Comparison of ENCODE assay signal across 9 mouse cellular contexts in the genomic region with DNA sequence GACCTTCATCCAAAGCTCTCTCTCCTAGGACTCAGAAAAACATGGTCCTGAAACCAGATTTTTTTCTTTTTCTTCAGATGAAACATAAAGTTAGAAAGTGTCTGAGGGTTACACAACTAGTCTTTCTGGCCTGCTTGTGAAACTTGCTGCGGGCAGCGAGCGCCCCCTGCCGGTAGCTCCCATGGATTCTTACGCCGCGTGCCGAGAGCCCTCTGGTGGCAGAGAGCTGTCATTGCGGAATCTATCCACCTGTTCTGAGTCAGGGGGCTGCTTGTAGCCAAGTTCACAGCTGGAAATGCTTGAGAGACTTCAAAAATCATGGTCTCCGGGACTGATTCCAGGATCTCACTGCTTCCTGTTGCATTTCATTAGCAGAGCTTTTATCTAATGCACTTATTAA.
DNase-seq lines count a peak whose midpoint lies in the region; ATAC-seq and TF ChIP-seq lines count a peak whose summit lies in the region.
"Had no signal": no experiment of that assay in that cellular context is flagged by ENCODE, and none has a peak within 500 bp of the region (broad histone marks: within the 10 kb centered on the region; RNA-seq: fewer than 3 reads in every experiment).

No protein-coding gene starts in this region.

- no peaks in the 10 kb centered on the region for H3K4me1 ChIP-seq in midbrain, embryonic 14.5 days (ENCODE audit: control insufficient read depth, insufficient read depth, low read length)
- peaks cover 4% of the 10 kb centered on the region; the same call in 1 of the 2 replicates for H3K4me1 ChIP-seq in midbrain, embryonic 13.5 days (replicated peaks)

- no peak for ATAC-seq in midbrain, embryonic 14.5 days (ENCODE audit: low FRiP score, low TSS enrichment)
- no peak for ATAC-seq in midbrain, embryonic 13.5 days

- no peaks in the 10 kb centered on the region for H3K27me3 ChIP-seq in midbrain, embryonic 14.5 days (ENCODE audit: control insufficient read depth, insufficient read depth, low read length)
- H3K27me3 ChIP-seq in midbrain, embryonic 13.5 days: no peaks in the 10 kb centered on the region
- H3K27me3 ChIP-seq: embryonic facial prominence, embryonic 13.5 days had no signal

- no peak overlapping the region for H3K4me3 ChIP-seq in midbrain, embryonic 14.5 days (replicated peaks; ENCODE audit: low read depth, low read length)
- H3K4me3 ChIP-seq in midbrain, embryonic 13.5 days (replicated peaks): no peak overlapping the region
- no peak overlapping the region for H3K4me3 ChIP-seq in gastrocnemius, adult 2 months
- H3K4me3 ChIP-seq: embryonic facial prominence, embryonic 13.5 days had no signal

- intact Hi-C loops in gastrocnemius, adult 2 months (cut with DNase I): loop anchor here (10.0 kb wide), 1 partner anchor 449 kb away; no protein-coding TSS in a partner anchor
- intact Hi-C loops in left cerebral cortex, postnatal 4 days (cut with DNase I): loop anchor here (2.0 to 10.0 kb wide), 3 partner anchors 409 to 579 kb away; no protein-coding TSS in a partner anchor

- DNase-seq in midbrain, embryonic 14.5 days: peak; percentile 95
- peak; percentile 96 for DNase-seq in cerebellum, postnatal 14 days
- peak; percentile 89 for DNase-seq in gastrocnemius, adult 2 months
- DNase-seq in kidney, adult 18-20 months: peak; percentile 85
- DNase-seq in left cerebral cortex, postnatal 4 days: peak; percentile 91
- DNase-seq in ovary, adult 18-20 months (ENCODE audit: low spot score): peak; percentile 29
- peak; percentile 77 for DNase-seq in thymus, postnatal 0 days (ENCODE audit: low spot score)

- H3K27ac ChIP-seq in midbrain, embryonic 14.5 days (replicated peaks; ENCODE audit: low read depth, low read length): no peak overlapping the region
- no peak overlapping the region for H3K27ac ChIP-seq in midbrain, embryonic 13.5 days
- no peak overlapping the region for H3K27ac ChIP-seq in gastrocnemius, adult 2 months
- H3K27ac ChIP-seq: embryonic facial prominence, embryonic 13.5 days had no signal

- no peak overlapping the region for H3K9ac ChIP-seq in midbrain, embryonic 14.5 days (replicated peaks; ENCODE audit: low read length)
- H3K9ac ChIP-seq in midbrain, embryonic 13.5 days (replicated peaks): no peak overlapping the region
- H3K9ac ChIP-seq: embryonic facial prominence, embryonic 13.5 days had no signal

- 1% methylated on average over 10 of the region's 10 CpGs for WGBS in midbrain, embryonic 14.5 days
- 1% methylated on average over 10 of the region's 10 CpGs for WGBS in midbrain, embryonic 13.5 days

- TF ChIP-seq CTCF in gastrocnemius, adult 2 months (IDR thresholded peaks at IDR 0.05): no peak

- no peak overlapping the region for H3K4me2 ChIP-seq in midbrain, embryonic 14.5 days (ENCODE audit: low read length)
- H3K4me2 ChIP-seq in midbrain, embryonic 13.5 days (replicated peaks): no peak overlapping the region
- H3K4me2 ChIP-seq: embryonic facial prominence, embryonic 13.5 days had no signal

- H3K36me3 ChIP-seq in midbrain, embryonic 14.5 days (ENCODE audit: control insufficient read depth, insufficient read depth, low read length): no peaks in the 10 kb centered on the region
- H3K36me3 ChIP-seq in midbrain, embryonic 13.5 days: no peaks in the 10 kb centered on the region
- H3K36me3 ChIP-seq: embryonic facial prominence, embryonic 13.5 days had no signal

- no peaks in the 10 kb centered on the region for H3K9me3 ChIP-seq in midbrain, embryonic 14.5 days (ENCODE audit: control insufficient read depth, low read length)
- H3K9me3 ChIP-seq in midbrain, embryonic 13.5 days: no peaks in the 10 kb centered on the region
- H3K9me3 ChIP-seq: embryonic facial prominence, embryonic 13.5 days had no signal

Comparison
In these comparisons a context has a peak if more than half of its experiments do, and no peak if none do; other contexts are left out.
1. DNase-seq: peak in every context shown above with its lines; median percentile 96 in cerebellum, postnatal 14 days; 95 in midbrain, embryonic 14.5 days; 91 in left cerebral cortex, postnatal 4 days; 89 in gastrocnemius, adult 2 months; 85 in kidney, adult 18-20 months; 77 in thymus, postnatal 0 days; 29 in ovary, adult 18-20 months.